Mouse (Mus musculus): ENCODE data around the gene Cacna1c. TPM values are rescaled to one million over a fixed set of nuclear protein-coding genes. Genes with fewer than 3 reads are reported as not detected.

The Cacna1c gene
- polyA plus RNA-seq, 1 experiment from 2014 or later, result 3.2 TPM

- whole genome bisulfite sequencing, result 63% methylated on average over 2 of the region's 2 CpGs
- Histone ChIP-seq H3K4me2 (ENCODE audit: low read length) (no peak overlapping the region), H3K4me3 (ENCODE audit: low read depth, low read length) (no peak overlapping the region), H3K27me3 (replicated peaks; ENCODE audit: control insufficient read depth, insufficient read depth, low read length) (no peaks in the 10 kb centered on the region), H3K4me1 (ENCODE audit: control insufficient read depth, insufficient read depth, low read length) (0 out of 2 replicates have a peak, but pooled peaks cover 2% of the 10 kb centered on the region), H3K36me3 (ENCODE audit: control insufficient read depth, insufficient read depth, low read length) (no peaks in the 10 kb centered on the region), H3K27ac (ENCODE audit: low read depth, low read length) (no peak overlapping the region), H3K9me3 (replicated peaks; ENCODE audit: control insufficient read depth, low read length) (no peaks in the 10 kb centered on the region), H3K9ac (ENCODE audit: low read length) (no peak overlapping the region)
- DNase-seq (ENCODE audit: low spot score), result no peak
- ATAC-seq, result no peak
These were observed 230.6 kb downstream of the Cacna1c start for GRCm38 (mm10) chr6:118965577-118965976.

- ATAC-seq, result no peak
- H3K36me3 ChIP-seq (ENCODE audit: control insufficient read depth, insufficient read depth, low read length), result no peaks in the 10 kb centered on the region
- H3K27me3 ChIP-seq (replicated peaks; ENCODE audit: control insufficient read depth, insufficient read depth, low read length), result no peaks in the 10 kb centered on the region
- H3K4me3 ChIP-seq (ENCODE audit: low read depth, low read length), result no peak overlapping the region
- H3K9ac ChIP-seq (ENCODE audit: low read length), result no peak overlapping the region
- 92% methylated on average over 6 of the region's 6 CpGs for WGBS
- H3K4me2 ChIP-seq (ENCODE audit: low read length), result no peak overlapping the region
- no peak overlapping the region for H3K27ac ChIP-seq (ENCODE audit: low read depth, low read length)
- H3K9me3 ChIP-seq (replicated peaks; ENCODE audit: control insufficient read depth, low read length), result no peaks in the 10 kb centered on the region
- 0 out of 2 replicates have a peak, but pooled peaks cover 2% of the 10 kb centered on the region for H3K4me1 ChIP-seq (ENCODE audit: control insufficient read depth, insufficient read depth, low read length)
- DNase-seq (ENCODE audit: low spot score), result no peak
These were observed 232.4 kb downstream of the Cacna1c start for GRCm38 (mm10) chr6:118963806-118964205.

DNA sequence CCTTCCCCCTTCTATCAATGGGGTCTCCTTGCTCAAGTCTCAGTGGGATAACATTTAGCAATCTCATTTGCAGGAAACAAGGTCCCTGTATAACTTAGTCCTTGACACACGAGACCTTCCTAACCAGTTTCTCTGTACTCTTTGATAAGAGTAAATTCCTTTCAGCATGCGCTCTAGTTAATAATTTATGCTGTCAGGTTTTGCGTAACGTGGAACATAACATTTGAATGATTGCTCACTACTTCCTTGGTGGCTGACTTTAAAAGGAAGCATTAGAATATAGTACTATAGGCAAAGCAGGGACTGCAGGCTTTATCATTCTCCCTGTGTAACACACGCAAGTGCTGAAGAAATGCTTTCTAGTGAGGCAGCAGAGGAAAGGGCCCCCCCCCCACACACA lies 232.9 kb downstream of the Cacna1c start:
- H3K4me3 ChIP-seq (ENCODE audit: low read depth, low read length), result no peak overlapping the region
- H3K36me3 ChIP-seq (ENCODE audit: control insufficient read depth, insufficient read depth, low read length), result no peaks in the 10 kb centered on the region
- H3K9ac ChIP-seq (ENCODE audit: low read length), result no peak overlapping the region
- H3K9me3 ChIP-seq (replicated peaks; ENCODE audit: control insufficient read depth, low read length), result no peaks in the 10 kb centered on the region
- ATAC-seq, result no peak
- no peaks in the 10 kb centered on the region for H3K27me3 ChIP-seq (replicated peaks; ENCODE audit: control insufficient read depth, insufficient read depth, low read length)
- H3K4me1 ChIP-seq (ENCODE audit: control insufficient read depth, insufficient read depth, low read length), result 0 out of 2 replicates have a peak, but pooled peaks cover 2% of the 10 kb centered on the region
- no peak overlapping the region for H3K27ac ChIP-seq (ENCODE audit: low read depth, low read length)
- 81% methylated on average over 5 of the region's 5 CpGs for WGBS
- DNase-seq (ENCODE audit: low spot score), result no peak
- H3K4me2 ChIP-seq (ENCODE audit: low read length), result no peak overlapping the region

GRCm38 (mm10) chr6:118958529-118958928 lies 237.7 kb downstream of the Cacna1c start:
- H3K9me3 ChIP-seq (replicated peaks; ENCODE audit: control insufficient read depth, low read length), result no peaks in the 10 kb centered on the region
- DNase-seq (ENCODE audit: low spot score), result no peak
- no peak overlapping the region for H3K27ac ChIP-seq (ENCODE audit: low read depth, low read length)
- no peak overlapping the region for H3K4me2 ChIP-seq (ENCODE audit: low read length)
- no peaks in the 10 kb centered on the region for H3K4me1 ChIP-seq (ENCODE audit: control insufficient read depth, insufficient read depth, low read length)
- 94% methylated on average over 9 of the region's 9 CpGs for WGBS
- H3K36me3 ChIP-seq (ENCODE audit: control insufficient read depth, insufficient read depth, low read length), result no peaks in the 10 kb centered on the region
- no peak overlapping the region for H3K4me3 ChIP-seq (ENCODE audit: low read depth, low read length)
- H3K27me3 ChIP-seq (replicated peaks; ENCODE audit: control insufficient read depth, insufficient read depth, low read length), result no peaks in the 10 kb centered on the region
- ATAC-seq, result no peak
- no peak overlapping the region for H3K9ac ChIP-seq (ENCODE audit: low read length)

GRCm38 (mm10) chr6:118956234-118956633 lies 240.0 kb downstream of the Cacna1c start:
- ATAC-seq, result no peak
- 91% methylated on average over 4 of the region's 4 CpGs for WGBS
- Histone ChIP-seq H3K9ac (ENCODE audit: low read length) (no peak overlapping the region), H3K27me3 (replicated peaks; ENCODE audit: control insufficient read depth, insufficient read depth, low read length) (no peaks in the 10 kb centered on the region), H3K27ac (ENCODE audit: low read depth, low read length) (no peak overlapping the region), H3K9me3 (replicated peaks; ENCODE audit: control insufficient read depth, low read length) (no peaks in the 10 kb centered on the region), H3K4me1 (ENCODE audit: control insufficient read depth, insufficient read depth, low read length) (no peaks in the 10 kb centered on the region), H3K4me3 (ENCODE audit: low read depth, low read length) (no peak overlapping the region), H3K36me3 (ENCODE audit: control insufficient read depth, insufficient read depth, low read length) (no peaks in the 10 kb centered on the region), H3K4me2 (ENCODE audit: low read length) (no peak overlapping the region)
- no peak for DNase-seq (ENCODE audit: low spot score)

DNA sequence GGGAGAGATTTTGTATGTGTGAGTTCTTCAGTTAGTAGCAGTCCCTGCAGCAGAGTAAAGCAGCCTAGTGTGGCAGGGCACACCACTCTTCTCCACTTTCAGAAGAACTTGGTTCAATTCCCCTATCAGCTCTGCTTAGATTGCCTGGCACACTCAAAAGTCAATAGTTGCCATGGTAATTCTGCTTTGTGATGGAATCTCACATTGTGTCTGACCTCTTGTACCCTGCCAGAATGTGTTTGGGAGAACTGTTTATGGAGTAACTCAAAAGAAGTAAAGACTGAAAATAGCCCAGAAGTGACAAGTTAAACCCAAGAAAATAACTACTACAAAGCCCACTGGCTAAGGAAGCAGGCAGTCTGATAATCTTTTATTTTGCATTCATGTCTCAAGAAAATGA lies 240.4 kb downstream of the Cacna1c start:
- ATAC-seq, result no peak
- H3K27me3 ChIP-seq (replicated peaks; ENCODE audit: control insufficient read depth, insufficient read depth, low read length), result no peaks in the 10 kb centered on the region
- H3K9me3 ChIP-seq (replicated peaks; ENCODE audit: control insufficient read depth, low read length), result no peaks in the 10 kb centered on the region
- no peak overlapping the region for H3K4me2 ChIP-seq (ENCODE audit: low read length)
- H3K9ac ChIP-seq (ENCODE audit: low read length), result no peak overlapping the region
- DNase-seq (ENCODE audit: low spot score), result no peak
- no peak overlapping the region for H3K4me3 ChIP-seq (ENCODE audit: low read depth, low read length)
- H3K4me1 ChIP-seq (ENCODE audit: control insufficient read depth, insufficient read depth, low read length), result no peaks in the 10 kb centered on the region
- no peak overlapping the region for H3K27ac ChIP-seq (ENCODE audit: low read depth, low read length)
- no peaks in the 10 kb centered on the region for H3K36me3 ChIP-seq (ENCODE audit: control insufficient read depth, insufficient read depth, low read length)

DNA sequence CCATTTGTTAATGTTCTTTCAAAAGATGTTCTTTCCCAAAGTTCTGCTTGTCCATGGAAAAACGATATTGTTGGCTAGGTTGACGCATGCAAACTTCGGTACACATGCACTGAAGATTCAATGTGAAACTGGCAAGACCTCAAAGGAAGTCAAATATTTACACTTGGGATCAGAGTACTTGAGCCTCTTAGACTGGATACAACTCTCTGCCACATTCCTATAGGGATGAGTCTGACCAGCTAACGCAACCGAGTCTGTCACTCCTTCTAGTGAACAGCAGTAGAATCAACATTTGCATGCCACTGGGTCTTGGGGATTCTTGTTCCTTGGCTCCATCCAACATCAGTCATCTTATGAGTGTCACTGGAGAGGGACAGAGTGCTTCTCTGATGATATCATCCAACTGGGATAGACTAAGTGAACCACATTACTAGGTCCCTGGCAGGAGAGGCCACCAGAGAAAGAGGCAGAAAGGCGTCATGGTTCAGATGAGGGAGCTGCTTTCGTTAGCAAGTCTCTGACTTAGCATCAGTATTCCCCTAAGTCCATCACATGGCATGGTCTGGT lies 241.1 kb downstream of the Cacna1c start:
- H3K4me3 ChIP-seq (ENCODE audit: low read depth, low read length), result no peak overlapping the region
- ATAC-seq, result no peak
- 95% methylated on average over 7 of the region's 7 CpGs for WGBS

DNA sequence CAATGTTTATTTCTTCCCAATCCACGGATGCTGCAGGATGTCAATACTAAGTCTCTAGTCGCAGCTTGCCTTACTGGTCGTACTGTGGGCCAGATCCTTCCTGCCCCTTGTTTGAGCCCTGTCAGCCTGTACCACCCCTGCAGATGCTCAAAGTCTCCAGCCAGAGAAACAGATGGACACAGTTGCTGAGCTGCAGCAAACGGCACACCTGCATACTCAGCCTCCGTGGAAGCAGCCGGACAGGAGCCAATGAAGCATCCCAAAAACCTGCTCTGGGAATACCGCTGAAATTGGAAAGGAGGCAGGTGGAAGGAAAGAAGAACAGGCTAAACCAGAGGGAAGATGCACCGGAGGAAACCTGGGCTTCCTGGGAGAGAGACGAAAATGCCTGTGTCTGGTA lies 243.8 kb downstream of the Cacna1c start:
- DNase-seq (ENCODE audit: low spot score) (no peak), ATAC-seq (no peak)
- no peaks in the 10 kb centered on the region for H3K36me3 ChIP-seq (ENCODE audit: control insufficient read depth, insufficient read depth, low read length)
- WGBS, result 89% methylated on average over 9 of the region's 9 CpGs
- H3K9ac ChIP-seq (ENCODE audit: low read length), result no peak overlapping the region
- H3K27ac ChIP-seq (ENCODE audit: low read depth, low read length), result no peak overlapping the region
- no peak overlapping the region for H3K4me2 ChIP-seq (ENCODE audit: low read length)
- H3K9me3 ChIP-seq (replicated peaks; ENCODE audit: control insufficient read depth, low read length), result no peaks in the 10 kb centered on the region
- H3K27me3 ChIP-seq (replicated peaks; ENCODE audit: control insufficient read depth, insufficient read depth, low read length), result no peaks in the 10 kb centered on the region
- no peaks in the 10 kb centered on the region for H3K4me1 ChIP-seq (ENCODE audit: control insufficient read depth, insufficient read depth, low read length)
- no peak overlapping the region for H3K4me3 ChIP-seq (ENCODE audit: low read depth, low read length)

More for the DNA sequence above, 241.1 kb downstream of the Cacna1c start:
- Histone ChIP-seq H3K27me3 (replicated peaks; ENCODE audit: control insufficient read depth, insufficient read depth, low read length) (no peaks in the 10 kb centered on the region), H3K9ac (ENCODE audit: low read length) (no peak overlapping the region), H3K27ac (ENCODE audit: low read depth, low read length) (no peak overlapping the region), H3K4me2 (ENCODE audit: low read length) (no peak overlapping the region), H3K4me1 (ENCODE audit: control insufficient read depth, insufficient read depth, low read length) (no peaks in the 10 kb centered on the region), H3K36me3 (ENCODE audit: control insufficient read depth, insufficient read depth, low read length) (no peaks in the 10 kb centered on the region), H3K9me3 (replicated peaks; ENCODE audit: control insufficient read depth, low read length) (no peaks in the 10 kb centered on the region)
- DNase-seq (ENCODE audit: low spot score), result no peak

DNA sequence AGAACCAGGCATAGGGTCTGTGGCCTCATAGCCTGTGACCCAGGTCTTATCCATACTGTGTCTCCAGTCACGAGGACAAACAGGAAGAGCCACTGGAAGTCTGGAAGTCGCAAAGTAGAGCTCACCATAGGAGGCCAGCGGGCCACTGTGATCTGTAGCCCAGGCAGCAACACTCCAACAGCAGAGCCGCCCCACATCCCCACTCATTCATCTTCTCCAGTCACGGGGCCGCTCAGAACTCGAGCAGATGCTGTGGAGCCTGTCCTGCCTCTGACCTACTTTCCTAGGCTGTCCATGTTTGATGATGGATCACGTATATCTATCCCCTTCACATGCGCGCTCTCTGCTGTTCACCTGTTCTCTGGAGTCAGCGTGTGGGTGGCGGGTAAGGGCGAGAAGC lies 246.0 kb downstream of the Cacna1c start:
- DNase-seq (ENCODE audit: low spot score) (no peak), ATAC-seq (no peak)
- 82% methylated on average over 13 of the region's 13 CpGs for WGBS
- no peak overlapping the region for H3K9ac ChIP-seq (ENCODE audit: low read length)
- no peaks in the 10 kb centered on the region for H3K9me3 ChIP-seq (replicated peaks; ENCODE audit: control insufficient read depth, low read length)
- H3K4me3 ChIP-seq (ENCODE audit: low read depth, low read length), result no peak overlapping the region
- no peaks in the 10 kb centered on the region for H3K27me3 ChIP-seq (replicated peaks; ENCODE audit: control insufficient read depth, insufficient read depth, low read length)
- no peak overlapping the region for H3K27ac ChIP-seq (ENCODE audit: low read depth, low read length)
- no peaks in the 10 kb centered on the region for H3K36me3 ChIP-seq (ENCODE audit: control insufficient read depth, insufficient read depth, low read length)
- no peak overlapping the region for H3K4me2 ChIP-seq (ENCODE audit: low read length)
- H3K4me1 ChIP-seq (ENCODE audit: control insufficient read depth, insufficient read depth, low read length), result no peaks in the 10 kb centered on the region

Data from forebrain, embryonic 14.5 days (tissue).